Mouse (Mus musculus) lung, postnatal 0 days (tissue): ENCODE data around the gene Cd164l2.

Experiments
- CTCF ChIP-seq: IDR thresholded peaks from 2 replicates; pipeline ENCODE4 v1.5.1; 2016; ENCODE audit warnings: antibody characterized with exemption, mild to moderate bottlenecking
- EP300 ChIP-seq: IDR thresholded peaks from 2 replicates; pipeline ENCODE4 v1.6.1; 2016; ENCODE audit warnings: antibody characterized with exemption, mild to moderate bottlenecking, control low read depth

- TF ChIP-seq CTCF, result no peak
- TF ChIP-seq EP300, result no peak
Observed at GRCm38 (mm10) chr4:133221701-133222100, 9.8 kb downstream of the Cd164l2 start.
